Mouse (Mus musculus) embryonic facial prominence, embryonic 14.5 days (tissue): ENCODE measurements around the gene Tbck. TPM values are rescaled to one million over a fixed set of nuclear protein-coding genes. Genes with fewer than 3 reads are reported as not detected.
A peak's percentile ranks its signal among the peaks of the same experiment; 100 is the strongest.

Experiments
- ATAC-seq: fragments of 200-750 bp; cut with Nextera tagmentation; 2 replicates; pipeline ENCODE4 v1.8.0; 2017; ENCODE audit warnings: low read depth, moderate number of reproducible peaks, moderate TSS enrichment
- DNase-seq: peaks from one replicate; pipeline ENCODE4 v3.0.0-alpha.2; 2015; ENCODE audit warnings: low spot score
- H3K27ac ChIP-seq: fragments of 300-500 bp; sonication (generic); replicated peaks from 2 replicates; pipeline ENCODE4 v1.5.1; 2014; ENCODE audit warnings: low read depth, mild to moderate bottlenecking, low read length, moderate library complexity
- H3K27me3 ChIP-seq: fragments of 300-500 bp; sonication (generic); replicated peaks from 2 replicates; pipeline ENCODE4 v1.6.1; 2014; ENCODE audit warnings: low read length; ENCODE audit not compliant: control insufficient read depth, insufficient read depth
- H3K36me3 ChIP-seq: fragments of 300-500 bp; sonication (generic); 2 replicates; pipeline ENCODE4 v1.6.1; 2014; ENCODE audit warnings: low read length, mixed read lengths; ENCODE audit not compliant: control insufficient read depth, insufficient read depth
- H3K4me1 ChIP-seq: fragments of 300-500 bp; sonication (generic); 2 replicates; pipeline ENCODE4 v1.6.1; 2014; ENCODE audit warnings: antibody characterized with exemption, low read length; ENCODE audit not compliant: control insufficient read depth, insufficient read depth
- H3K4me2 ChIP-seq: fragments of 300-500 bp; sonication (generic); 2 replicates; pipeline ENCODE4 v1.6.1; 2014; ENCODE audit warnings: low read depth, mild to moderate bottlenecking, low read length, moderate library complexity, mixed read lengths
- H3K4me3 ChIP-seq: fragments of 300-500 bp; sonication (generic); 2 replicates; pipeline ENCODE4 v1.5.1; 2014; ENCODE audit warnings: low read depth, mild to moderate bottlenecking, low read length
- H3K9ac ChIP-seq: fragments of 300-500 bp; sonication (generic); 2 replicates; pipeline ENCODE4 v1.6.1; 2014; ENCODE audit warnings: low read depth, mild to moderate bottlenecking, low read length, moderate library complexity, mixed read lengths
- H3K9me3 ChIP-seq: fragments of 300-500 bp; sonication (generic); 2 replicates; pipeline ENCODE4 v1.6.1; 2016; ENCODE audit warnings: low read length; ENCODE audit not compliant: control insufficient read depth
- WGBS: fragments of 180-500 bp; shearing (Covaris S2); extraction: QIAGEN DNeasy Blood & Tissue Kit; methylation state at CpG from one replicate; pipeline ENCODE4 v1.1.7; 2014; 5-methylcytosine and 5-hydroxymethylcytosine counted together
- polyA plus RNA-seq: library from polyadenylated mRNA; unstranded; fragments of >200 nt; fragmentation: Nextera tagmentation; extraction: Ambion mirVana; gene quantifications from 2 replicates; pipeline ENCODE4 v1.2.1, GENCODE M21; 2014

The Tbck gene
- polyA plus RNA-seq, 1 experiment from 2014 or later, result 14.1 TPM

DNA sequence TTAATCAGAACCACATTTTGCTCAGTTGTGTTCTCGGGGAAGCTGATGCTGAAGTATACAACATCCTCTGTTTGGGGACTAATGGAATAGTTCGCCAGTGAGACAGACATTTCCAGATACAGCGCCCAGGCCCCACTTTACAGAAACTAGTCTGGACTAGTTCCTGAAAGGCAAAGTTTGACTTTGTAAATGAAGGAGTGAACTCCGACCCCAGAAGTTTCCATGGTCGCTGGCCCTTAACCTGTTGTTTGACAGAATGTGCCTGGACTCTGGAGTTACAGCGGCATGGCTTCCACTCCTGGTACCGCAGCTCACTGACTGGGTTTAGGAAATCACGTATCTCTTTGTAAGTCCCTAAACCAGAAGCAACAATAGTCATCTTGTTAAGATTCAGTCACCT is 176.9 kb downstream of the Tbck start:
- Histone ChIP-seq H3K4me3 (no peak overlapping the region), H3K9ac (no peak overlapping the region), H3K4me1 (peaks cover 14% of the 10 kb centered on the region), H3K27ac (no peak overlapping the region), H3K36me3 (no peaks in the 10 kb centered on the region), H3K9me3 (no peaks in the 10 kb centered on the region), H3K27me3 (no peaks in the 10 kb centered on the region), H3K4me2 (no peak overlapping the region)
- ATAC-seq (no peak), DNase-seq (no peak)
- WGBS, result 58% methylated on average over 8 of the region's 8 CpGs

DNA sequence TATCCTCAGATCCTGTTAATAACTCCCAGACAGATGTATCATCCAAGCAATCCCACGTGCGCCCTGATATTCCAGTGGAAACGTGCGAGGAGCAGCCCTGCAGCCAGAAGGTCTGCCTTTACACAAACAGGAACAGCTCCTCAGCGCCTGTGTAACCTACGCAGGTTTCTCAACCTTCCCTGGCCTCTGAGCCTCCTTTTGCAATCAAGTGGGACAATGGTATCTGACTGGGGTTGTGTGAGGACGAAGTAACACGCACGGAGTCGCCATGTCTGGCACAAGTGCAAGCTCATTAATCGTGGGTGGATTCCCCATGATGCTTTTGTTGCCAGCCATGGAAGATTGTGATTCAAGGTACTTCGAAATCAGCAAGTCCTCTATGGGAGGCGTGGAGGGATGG is 179.9 kb downstream of the Tbck start:
- no peak for ATAC-seq
- no peaks in the 10 kb centered on the region for H3K9me3 ChIP-seq
- H3K4me2 ChIP-seq, result peak overlapping the region; percentile 38; the same call in 1 of the 2 replicates

DNA sequence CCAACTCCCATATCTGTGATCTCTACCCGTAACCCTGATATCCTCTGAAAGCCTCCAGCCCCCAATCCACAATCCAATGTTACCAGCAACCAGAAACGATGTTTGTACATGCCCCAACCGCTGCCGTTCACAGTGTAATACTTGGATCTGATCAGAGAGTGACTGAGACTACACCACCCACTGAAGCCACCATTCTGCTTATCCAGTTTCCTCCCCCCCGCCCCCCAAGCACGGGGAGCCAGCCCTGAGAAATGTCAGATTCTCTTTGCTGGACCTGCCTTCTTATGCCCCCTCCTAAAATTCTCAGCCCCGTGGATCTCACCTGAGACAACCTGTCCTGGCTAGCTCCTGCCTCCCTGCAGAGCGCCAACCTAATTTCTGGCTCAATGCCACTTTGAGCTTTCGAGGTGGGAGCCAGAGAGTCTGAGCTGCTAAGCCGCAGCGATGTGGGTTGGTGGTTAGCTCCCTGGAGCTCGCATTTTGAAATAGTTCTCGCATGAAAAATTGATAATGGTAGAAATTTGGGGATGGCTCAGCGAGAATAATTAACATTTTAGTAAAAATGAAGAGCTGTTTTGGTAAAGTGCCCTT is 180.5 kb downstream of the Tbck start:
- ATAC-seq (peak; percentile 86), DNase-seq (peak; percentile 76)
- Histone ChIP-seq H3K27me3 (no peaks in the 10 kb centered on the region), H3K36me3 (no peaks in the 10 kb centered on the region), H3K4me3 (no peak overlapping the region), H3K9me3 (no peaks in the 10 kb centered on the region), H3K9ac (no peak overlapping the region), H3K4me1 (peaks cover 7% of the 10 kb centered on the region; the same call in 1 of the 2 replicates), H3K4me2 (peak overlapping the region; percentile 38), H3K27ac (peak overlapping the region; percentile 52; the same call in 1 of the 2 replicates)
- 49% methylated on average over 14 of the region's 14 CpGs for WGBS

More for the DNA sequence above, 179.9 kb downstream of the Tbck start:
- Histone ChIP-seq H3K27ac (peak overlapping the region; percentile 52; the same call in 1 of the 2 replicates), H3K36me3 (no peaks in the 10 kb centered on the region), H3K27me3 (no peaks in the 10 kb centered on the region), H3K9ac (no peak overlapping the region), H3K4me3 (no peak overlapping the region), H3K4me1 (peaks cover 8% of the 10 kb centered on the region)
- DNase-seq, result no peak
- WGBS, result 72% methylated on average over 13 of the region's 13 CpGs

DNA sequence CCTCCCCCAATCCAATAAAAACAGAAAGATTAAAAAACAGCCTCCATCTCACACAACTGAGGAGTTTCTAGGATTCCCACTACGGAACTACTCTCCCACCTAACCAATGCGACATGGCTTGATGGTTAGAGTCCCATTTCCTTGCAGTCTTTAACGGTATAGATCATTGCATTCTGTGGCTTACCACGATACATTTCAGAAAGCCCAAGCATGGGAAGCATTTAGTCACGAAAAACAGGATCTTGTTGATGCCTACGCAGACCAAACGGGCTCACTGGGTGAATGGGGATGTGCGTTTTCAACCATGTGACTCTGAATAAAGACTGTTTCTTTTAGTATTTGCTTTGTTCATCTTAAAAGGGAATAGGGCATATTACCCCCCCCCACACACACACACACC is 181.0 kb downstream of the Tbck start:
- no peak overlapping the region for H3K4me2 ChIP-seq
- peaks cover 7% of the 10 kb centered on the region; the same call in 1 of the 2 replicates for H3K4me1 ChIP-seq
- DNase-seq (peak; percentile 58), ATAC-seq (no peak)
- no peaks in the 10 kb centered on the region for H3K27me3 ChIP-seq
- H3K36me3 ChIP-seq, result no peaks in the 10 kb centered on the region
- no peak overlapping the region for H3K9ac ChIP-seq
- no peaks in the 10 kb centered on the region for H3K9me3 ChIP-seq
- 56% methylated on average over 8 of the region's 8 CpGs for WGBS
- H3K4me3 ChIP-seq, result no peak overlapping the region
- 0 out of 2 replicates have a peak overlapping the region, but pooled peaks have one; percentile 1 for H3K27ac ChIP-seq

DNA sequence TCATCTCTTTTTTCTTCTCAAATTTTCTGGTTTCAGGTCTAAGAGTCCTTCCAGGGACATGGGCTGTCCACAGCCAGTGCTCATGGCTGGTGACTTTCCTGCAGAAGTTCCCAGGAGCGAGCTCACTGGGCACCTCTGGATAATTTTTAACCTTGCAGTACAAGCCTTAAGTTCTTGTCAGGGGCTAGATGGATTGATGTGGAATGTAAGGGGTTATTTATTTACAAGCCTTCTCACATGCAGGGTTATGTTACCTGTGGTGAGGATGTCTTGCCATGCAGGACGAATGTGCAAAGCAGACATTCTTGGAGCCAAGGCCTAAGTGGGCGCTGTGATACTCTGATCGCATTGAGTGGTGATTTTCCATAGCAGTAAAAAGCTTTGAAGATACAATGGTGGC is 181.7 kb downstream of the Tbck start:
- H3K4me2 ChIP-seq, result no peak overlapping the region
- H3K27ac ChIP-seq, result 0 out of 2 replicates have a peak overlapping the region, but pooled peaks have one; percentile 1
- H3K27me3 ChIP-seq, result no peaks in the 10 kb centered on the region
- ATAC-seq (no peak), DNase-seq (no peak)
- H3K4me1 ChIP-seq, result peaks cover 2% of the 10 kb centered on the region; the same call in 1 of the 2 replicates
- H3K4me3 ChIP-seq, result no peak overlapping the region
- WGBS, result 83% methylated on average over 4 of the region's 4 CpGs
- no peak overlapping the region for H3K9ac ChIP-seq
- H3K9me3 ChIP-seq, result no peaks in the 10 kb centered on the region
- H3K36me3 ChIP-seq, result no peaks in the 10 kb centered on the region

DNA sequence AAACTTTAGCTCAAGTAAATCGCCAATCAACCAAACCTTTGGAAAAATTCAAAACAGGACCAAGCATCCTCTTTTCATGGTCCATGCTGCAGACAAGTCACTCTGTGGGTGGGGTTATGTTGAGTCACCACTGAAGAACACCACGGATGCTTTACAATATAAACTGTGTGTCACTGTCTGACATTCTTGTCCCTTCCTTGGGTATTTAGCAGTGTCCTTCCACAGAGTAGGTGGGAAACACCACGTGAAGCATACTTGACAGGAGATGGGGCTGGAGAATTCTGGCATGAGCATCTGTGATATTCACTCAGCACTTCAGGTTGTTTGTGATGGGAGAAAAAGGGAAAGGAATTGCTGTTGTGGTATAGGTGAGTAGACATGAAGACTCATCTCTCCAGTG is 183.0 kb downstream of the Tbck start:
- Histone ChIP-seq H3K9me3 (no peaks in the 10 kb centered on the region), H3K4me3 (no peak overlapping the region), H3K9ac (no peak overlapping the region), H3K4me1 (no peaks in the 10 kb centered on the region), H3K27ac (no peak overlapping the region), H3K4me2 (no peak overlapping the region), H3K27me3 (no peaks in the 10 kb centered on the region), H3K36me3 (no peaks in the 10 kb centered on the region)
- no peak for ATAC-seq
- DNase-seq, result no peak
- 89% methylated on average over 3 of the region's 3 CpGs for WGBS

DNA sequence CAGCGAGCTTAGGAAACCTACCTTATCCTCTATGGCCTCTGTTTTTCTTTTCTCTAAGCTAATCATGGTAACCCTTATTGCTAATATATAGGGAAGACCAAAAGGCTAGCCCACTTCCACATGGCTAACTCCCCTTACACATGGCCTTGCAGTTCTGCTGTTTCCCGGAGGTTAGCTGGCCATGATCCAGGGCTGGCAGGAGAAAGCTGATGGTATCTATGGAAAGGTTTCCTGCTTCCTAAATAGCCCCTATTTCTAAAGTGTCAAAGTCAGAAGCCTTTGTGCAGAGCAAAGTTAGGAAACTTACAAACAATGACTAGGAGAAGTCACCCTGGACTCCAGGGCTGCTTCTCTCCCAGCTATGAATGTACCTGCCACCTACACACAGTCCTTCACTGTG is 184.9 kb downstream of the Tbck start:
- Histone ChIP-seq H3K4me3 (no peak overlapping the region), H3K9ac (no peak overlapping the region), H3K4me2 (no peak overlapping the region), H3K4me1 (peaks cover 2% of the 10 kb centered on the region; the same call in 1 of the 2 replicates), H3K27me3 (no peaks in the 10 kb centered on the region), H3K9me3 (no peaks in the 10 kb centered on the region), H3K36me3 (no peaks in the 10 kb centered on the region), H3K27ac (no peak overlapping the region; the same call in 1 of the 2 replicates)
- WGBS, result 64% methylated on average over 2 of the region's 2 CpGs
- ATAC-seq (no peak), DNase-seq (no peak)

DNA sequence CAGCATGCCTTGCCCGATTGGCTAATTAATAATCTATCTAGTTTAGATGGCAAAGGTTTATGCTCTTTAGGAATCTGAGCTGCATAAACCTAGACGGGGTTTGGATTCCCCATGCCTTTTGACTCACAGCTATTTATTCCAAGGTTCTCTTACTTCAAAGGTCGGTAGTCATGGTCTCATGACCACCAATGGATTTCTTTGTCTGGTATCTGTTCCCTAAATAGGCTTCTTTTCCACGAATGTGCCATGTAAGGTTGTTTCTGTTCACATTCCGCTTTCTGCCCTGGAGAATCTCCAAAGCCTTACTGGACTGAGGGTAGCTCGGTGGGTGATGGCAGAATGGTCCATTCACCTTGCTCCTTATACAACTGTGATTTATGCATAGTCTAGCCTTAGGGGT is 186.1 kb downstream of the Tbck start:
- H3K4me2 ChIP-seq, result no peak overlapping the region
- H3K4me1 ChIP-seq, result peaks cover 2% of the 10 kb centered on the region; the same call in 1 of the 2 replicates
- ATAC-seq (no peak), DNase-seq (no peak)
- H3K27me3 ChIP-seq, result no peaks in the 10 kb centered on the region
- no peak overlapping the region for H3K27ac ChIP-seq
- 81% methylated on average over 6 of the region's 6 CpGs for WGBS
- no peak overlapping the region for H3K9ac ChIP-seq
- no peaks in the 10 kb centered on the region for H3K9me3 ChIP-seq
- H3K36me3 ChIP-seq, result no peaks in the 10 kb centered on the region
- no peak overlapping the region for H3K4me3 ChIP-seq

DNA sequence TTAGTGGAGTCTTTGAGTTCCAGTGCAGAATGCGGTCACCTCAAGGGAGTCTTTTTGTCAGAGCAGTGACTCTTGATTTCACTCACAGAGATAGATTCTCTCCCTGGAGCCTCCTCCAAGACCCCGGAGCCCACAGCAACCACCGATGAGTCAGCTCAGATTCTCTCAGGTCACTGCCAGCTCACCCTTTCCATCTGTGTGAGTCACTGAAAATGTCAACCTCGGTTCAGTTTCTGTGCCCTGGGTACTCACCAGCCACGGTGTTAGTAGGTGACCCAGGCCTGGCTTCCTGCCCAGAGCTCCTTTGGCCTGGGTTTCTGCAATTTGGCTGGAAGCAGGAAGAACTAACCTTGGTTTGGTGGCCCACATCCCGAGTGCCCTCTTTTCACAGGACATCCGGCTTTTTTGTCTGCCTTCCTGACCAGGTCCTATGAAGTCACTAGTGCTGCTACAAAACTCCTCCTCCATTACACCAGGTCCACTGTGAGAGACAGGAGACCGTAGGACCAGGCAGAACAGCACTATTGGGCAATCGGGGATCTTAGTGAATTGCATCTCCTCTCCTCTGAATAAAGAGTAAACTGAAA is 187.5 kb downstream of the Tbck start:
- H3K4me3 ChIP-seq, result no peak overlapping the region

More for the DNA sequence above, 187.5 kb downstream of the Tbck start:
- Histone ChIP-seq H3K36me3 (no peaks in the 10 kb centered on the region), H3K4me1 (peaks cover 5% of the 10 kb centered on the region; the same call in 1 of the 2 replicates), H3K27me3 (no peaks in the 10 kb centered on the region), H3K9ac (no peak overlapping the region), H3K27ac (no peak overlapping the region), H3K9me3 (no peaks in the 10 kb centered on the region), H3K4me2 (no peak overlapping the region)
- 82% methylated on average over 9 of the region's 9 CpGs for WGBS
- DNase-seq, result peak; percentile 41
- no peak for ATAC-seq
